Mouse (Mus musculus) hindbrain, embryonic 13.5 days (tissue): ENCODE measurements at regions not wholly inside any gene's neighbourhood (a gene's known extent, or its start where the extent isn't known, plus 50 kb on each side); places are given as distances from the start of the nearest gene placed in this dataset.

Experiments
- ATAC-seq: fragments of 200-750 bp; cut with Nextera tagmentation; 2 replicates; pipeline ENCODE4 v1.8.0; 2017; ENCODE audit warnings: moderate TSS enrichment; ENCODE audit not compliant: low FRiP score
- H3K27ac ChIP-seq: fragments of 300-500 bp; sonication (generic); 2 replicates; pipeline ENCODE4 v1.5.1; 2015; ENCODE audit warnings: inconsistent platforms, mild to moderate bottlenecking, moderate library complexity
- H3K27me3 ChIP-seq: fragments of 300-500 bp; sonication (generic); 2 replicates; pipeline ENCODE4 v1.6.1; 2015; ENCODE audit warnings: mild to moderate bottlenecking, inconsistent platforms
- H3K36me3 ChIP-seq: fragments of 300-500 bp; sonication (generic); 2 replicates; pipeline ENCODE4 v1.6.1; 2015; ENCODE audit warnings: mild to moderate bottlenecking, inconsistent platforms
- H3K4me1 ChIP-seq: fragments of 300-500 bp; sonication (generic); replicated peaks from 2 replicates; pipeline ENCODE4 v1.6.1; 2015; ENCODE audit warnings: inconsistent platforms
- H3K4me2 ChIP-seq: fragments of 300-500 bp; sonication (generic); 2 replicates; pipeline ENCODE4 v1.6.1; 2015; ENCODE audit warnings: inconsistent platforms, mild to moderate bottlenecking, moderate library complexity
- H3K4me3 ChIP-seq: fragments of 300-500 bp; sonication (generic); 2 replicates; pipeline ENCODE4 v1.5.1; 2015; ENCODE audit warnings: mild to moderate bottlenecking, inconsistent platforms
- H3K9ac ChIP-seq: fragments of 300-500 bp; sonication (generic); 2 replicates; pipeline ENCODE4 v1.6.1; 2015; ENCODE audit warnings: mild to moderate bottlenecking, inconsistent platforms
- H3K9me3 ChIP-seq: fragments of 300-500 bp; sonication (generic); 2 replicates; pipeline ENCODE4 v1.6.1; 2016; ENCODE audit warnings: inconsistent platforms
- WGBS: fragments of 180-500 bp; shearing (Covaris S2); methylation state at CpG from one replicate; pipeline ENCODE4 v1.1.7; 2015; 5-methylcytosine and 5-hydroxymethylcytosine counted together

DNA sequence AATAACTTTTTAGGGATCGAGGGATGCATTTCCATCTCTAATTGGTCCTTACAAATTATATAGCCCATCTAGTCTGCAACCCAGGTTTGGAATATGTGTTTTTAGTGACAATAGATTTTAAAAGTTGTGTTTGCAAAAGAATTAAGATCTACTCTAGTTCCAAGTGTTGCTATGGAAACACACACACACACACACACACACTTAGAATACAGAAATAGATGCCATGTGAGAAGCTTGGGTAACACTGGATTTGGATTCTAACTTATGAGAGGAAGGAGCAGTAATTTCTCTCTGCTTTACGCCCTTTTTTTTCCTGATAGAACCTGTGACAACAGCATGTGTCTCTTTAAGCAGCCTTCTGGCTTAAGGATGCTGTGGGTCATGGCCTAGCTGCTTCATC, 297.8 kb downstream of the Etaa1 start:
- H3K36me3 ChIP-seq = no peaks in the 10 kb centered on the region
- no peak overlapping the region for H3K27ac ChIP-seq
- no peak for ATAC-seq
- no peak overlapping the region for H3K4me3 ChIP-seq
- H3K27me3 ChIP-seq = no peaks in the 10 kb centered on the region
- 0 out of 2 replicates have a peak, but pooled peaks cover 4% of the 10 kb centered on the region for H3K4me1 ChIP-seq
- WGBS = 92% methylated on average over 2 of the region's 2 CpGs
- no peak overlapping the region for H3K9ac ChIP-seq
- no peaks in the 10 kb centered on the region for H3K9me3 ChIP-seq
- H3K4me2 ChIP-seq = no peak overlapping the region

DNA sequence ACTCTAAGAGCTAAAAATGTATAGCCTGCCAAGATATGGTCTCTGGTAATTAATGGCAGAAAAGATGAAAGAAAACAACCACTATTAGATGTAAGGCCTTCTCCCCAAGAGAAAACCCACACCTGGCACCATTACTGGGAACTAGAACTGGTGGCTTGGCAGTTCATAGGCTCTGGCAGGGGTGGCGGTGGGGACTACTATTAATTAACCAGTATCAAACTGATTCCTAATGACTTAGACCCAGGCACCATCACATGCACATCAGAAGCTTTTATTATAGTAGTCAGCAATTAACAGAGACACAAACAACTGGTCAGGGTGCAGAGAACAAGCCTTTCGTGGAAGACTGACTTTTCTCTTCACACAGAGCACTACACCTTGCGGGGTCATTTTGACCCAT, 296.0 kb downstream of the Etaa1 start:
- no peaks in the 10 kb centered on the region for H3K36me3 ChIP-seq
- H3K9me3 ChIP-seq = no peaks in the 10 kb centered on the region
- H3K4me2 ChIP-seq = no peak overlapping the region
- H3K4me1 ChIP-seq = 0 out of 2 replicates have a peak, but pooled peaks cover 4% of the 10 kb centered on the region
- no peak overlapping the region for H3K4me3 ChIP-seq
- ATAC-seq = no peak
- WGBS = 72% methylated on average over 3 of the region's 3 CpGs
- H3K27ac ChIP-seq = no peak overlapping the region
- H3K9ac ChIP-seq = no peak overlapping the region
- no peaks in the 10 kb centered on the region for H3K27me3 ChIP-seq

- no peaks in the 10 kb centered on the region for H3K27me3 ChIP-seq
- H3K9me3 ChIP-seq = no peaks in the 10 kb centered on the region
- H3K9ac ChIP-seq = no peak overlapping the region
- H3K4me3 ChIP-seq = no peak overlapping the region
- H3K4me1 ChIP-seq = 0 out of 2 replicates have a peak, but pooled peaks cover 4% of the 10 kb centered on the region
- H3K4me2 ChIP-seq = no peak overlapping the region
- 32% methylated on average over 3 of the region's 3 CpGs for WGBS
- H3K27ac ChIP-seq = no peak overlapping the region
- H3K36me3 ChIP-seq = no peaks in the 10 kb centered on the region
- peak; percentile 63; the same call in 1 of the 2 replicates for ATAC-seq
Measured at GRCm38 (mm10) chr11:17658289-17658688, 295.4 kb downstream of the Etaa1 start.

GRCm38 (mm10) chr11:17658717-17659116, 295.0 kb downstream of the Etaa1 start:
- Histone ChIP-seq H3K27me3 (no peaks in the 10 kb centered on the region), H3K4me3 (no peak overlapping the region), H3K9me3 (no peaks in the 10 kb centered on the region), H3K4me1 (0 out of 2 replicates have a peak, but pooled peaks cover 4% of the 10 kb centered on the region), H3K36me3 (no peaks in the 10 kb centered on the region), H3K4me2 (no peak overlapping the region), H3K27ac (no peak overlapping the region), H3K9ac (no peak overlapping the region)
- 85% methylated on average over 4 of the region's 4 CpGs for WGBS
- ATAC-seq = no peak

DNA sequence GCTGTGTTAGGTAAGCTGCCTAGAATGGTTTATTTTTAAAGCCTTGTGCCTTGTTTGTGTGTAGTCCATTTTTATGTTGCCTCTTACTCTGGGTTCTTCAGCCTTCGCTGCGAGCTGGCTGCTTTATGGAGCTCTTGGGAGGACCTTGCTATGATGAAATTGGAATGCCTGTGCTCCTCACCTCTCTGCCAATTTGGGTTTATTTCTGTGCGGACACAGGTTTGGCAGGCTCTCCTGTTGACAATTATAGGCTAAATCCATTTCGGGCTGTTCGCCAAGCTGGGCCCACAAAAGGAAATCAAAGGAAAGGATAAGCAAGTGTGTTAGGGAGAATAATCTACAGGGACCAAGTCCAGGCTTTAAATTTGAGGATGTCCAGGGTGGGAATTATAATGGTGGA, 289.8 kb downstream of the Etaa1 start:
- Histone ChIP-seq H3K9ac (no peak overlapping the region), H3K4me2 (no peak overlapping the region), H3K4me3 (no peak overlapping the region), H3K27ac (no peak overlapping the region), H3K4me1 (no peaks in the 10 kb centered on the region; the same call in 1 of the 2 replicates), H3K27me3 (no peaks in the 10 kb centered on the region), H3K36me3 (no peaks in the 10 kb centered on the region), H3K9me3 (no peaks in the 10 kb centered on the region)
- WGBS = 82% methylated on average over 5 of the region's 5 CpGs
- no peak for ATAC-seq

DNA sequence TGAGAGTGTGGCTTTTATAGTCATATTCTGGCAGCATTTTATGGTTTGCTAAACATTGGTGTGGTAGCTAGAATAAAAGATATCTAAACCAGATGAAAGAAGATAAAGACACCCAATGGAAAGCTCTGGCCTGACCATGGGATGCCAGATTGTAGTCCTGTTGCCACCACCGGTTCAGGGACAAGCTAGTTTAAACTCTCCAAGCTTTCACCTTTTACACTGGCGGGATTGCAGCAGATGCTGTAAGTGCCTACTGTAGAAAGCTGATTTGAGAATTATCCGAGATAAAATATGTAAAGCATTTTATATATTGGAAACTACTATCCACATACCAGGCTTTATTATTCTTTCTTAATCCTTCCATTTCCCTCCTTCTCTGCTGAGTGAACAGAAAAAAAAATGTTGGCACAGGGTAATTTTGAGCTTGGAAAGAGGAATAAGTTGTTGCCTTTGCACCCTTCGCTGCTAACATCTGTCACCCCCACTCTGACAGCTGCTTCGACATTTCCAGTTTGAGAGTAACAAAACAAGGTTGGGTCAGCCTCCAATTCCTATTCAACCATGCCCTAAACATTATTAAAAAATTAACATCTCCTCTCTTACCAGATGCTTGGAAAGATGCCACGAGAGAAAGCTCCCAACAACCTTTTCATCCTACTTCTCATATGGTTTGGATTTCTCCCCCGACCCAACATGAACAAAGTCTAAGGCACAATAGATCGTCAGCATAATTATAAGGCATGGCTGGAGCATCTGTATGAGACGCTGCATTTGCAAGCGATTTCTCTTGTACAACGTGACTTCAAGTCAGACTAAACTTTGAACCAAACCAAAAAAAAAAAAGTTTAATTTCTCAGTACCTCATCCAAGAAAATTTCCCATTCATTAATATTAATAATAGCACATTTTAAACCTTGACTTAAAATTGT, 287.8 kb downstream of the Etaa1 start:
- no peaks in the 10 kb centered on the region for H3K9me3 ChIP-seq
- H3K4me3 ChIP-seq = no peak overlapping the region
- H3K9ac ChIP-seq = no peak overlapping the region
- H3K36me3 ChIP-seq = no peaks in the 10 kb centered on the region
- 79% methylated on average over 11 of the region's 11 CpGs for WGBS
- H3K27ac ChIP-seq = no peak overlapping the region
- no peak overlapping the region for H3K4me2 ChIP-seq
- no peaks in the 10 kb centered on the region for H3K27me3 ChIP-seq
- H3K4me1 ChIP-seq = no peaks in the 10 kb centered on the region; the same call in 1 of the 2 replicates
- ATAC-seq = no peak

DNA sequence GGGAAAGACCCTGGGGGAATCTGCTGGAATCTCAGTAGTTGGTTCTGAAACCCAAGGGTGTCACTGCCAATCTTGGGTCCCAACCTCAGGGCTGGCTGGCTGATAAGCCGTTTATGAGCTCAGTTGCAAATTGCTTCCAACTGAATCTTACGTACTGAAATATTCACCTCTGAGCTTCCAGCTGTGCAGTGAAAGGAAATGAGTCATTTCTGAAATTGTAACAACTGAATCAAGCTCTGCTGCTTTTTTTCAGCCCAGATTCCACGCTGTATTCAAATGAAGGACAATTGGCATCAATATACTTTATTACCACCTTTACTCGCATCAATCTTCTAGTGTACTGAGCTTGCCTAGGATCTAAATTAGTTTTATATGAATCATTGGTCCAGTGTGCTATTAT, 272.7 kb downstream of the Etaa1 start:
- Histone ChIP-seq H3K9ac (no peak overlapping the region), H3K36me3 (no peaks in the 10 kb centered on the region), H3K27me3 (no peaks in the 10 kb centered on the region), H3K27ac (no peak overlapping the region), H3K4me3 (no peak overlapping the region), H3K4me1 (no peaks in the 10 kb centered on the region), H3K9me3 (peaks cover 5% of the 10 kb centered on the region; the same call in 1 of the 2 replicates), H3K4me2 (no peak overlapping the region)
- WGBS = 67% methylated on average over 4 of the region's 4 CpGs
- no peak for ATAC-seq

- Histone ChIP-seq H3K4me1 (peaks cover 7% of the 10 kb centered on the region), H3K4me3 (no peak overlapping the region), H3K4me2 (no peak overlapping the region), H3K9ac (no peak overlapping the region), H3K36me3 (no peaks in the 10 kb centered on the region), H3K9me3 (peaks cover 5% of the 10 kb centered on the region; the same call in 1 of the 2 replicates), H3K27me3 (no peaks in the 10 kb centered on the region), H3K27ac (no peak overlapping the region)
- ATAC-seq = peak; percentile 74
- WGBS = 53% methylated on average over 4 of the region's 4 CpGs
Measured at GRCm38 (mm10) chr11:17685711-17686113, 268.0 kb downstream of the Etaa1 start.

GRCm38 (mm10) chr11:17686806-17687205, 266.9 kb downstream of the Etaa1 start:
- no peak overlapping the region for H3K9ac ChIP-seq
- H3K4me2 ChIP-seq = no peak overlapping the region
- H3K4me1 ChIP-seq = peaks cover 7% of the 10 kb centered on the region
- H3K27me3 ChIP-seq = no peaks in the 10 kb centered on the region
- H3K9me3 ChIP-seq = peaks cover 5% of the 10 kb centered on the region; the same call in 1 of the 2 replicates
- H3K36me3 ChIP-seq = no peaks in the 10 kb centered on the region
- WGBS = 73% methylated on average over 2 of the region's 2 CpGs
- H3K4me3 ChIP-seq = no peak overlapping the region
- ATAC-seq = no peak
- 0 out of 2 replicates have a peak overlapping the region, but pooled peaks have one; percentile 30 for H3K27ac ChIP-seq

GRCm38 (mm10) chr11:17694145-17694544, 259.5 kb downstream of the Etaa1 start:
- ATAC-seq = no peak
- Histone ChIP-seq H3K4me3 (no peak overlapping the region), H3K27me3 (no peaks in the 10 kb centered on the region), H3K4me1 (no peaks in the 10 kb centered on the region), H3K9ac (no peak overlapping the region), H3K27ac (no peak overlapping the region), H3K4me2 (no peak overlapping the region), H3K9me3 (no peaks in the 10 kb centered on the region), H3K36me3 (no peaks in the 10 kb centered on the region)
- WGBS = 21% methylated on average over 2 of the region's 2 CpGs

DNA sequence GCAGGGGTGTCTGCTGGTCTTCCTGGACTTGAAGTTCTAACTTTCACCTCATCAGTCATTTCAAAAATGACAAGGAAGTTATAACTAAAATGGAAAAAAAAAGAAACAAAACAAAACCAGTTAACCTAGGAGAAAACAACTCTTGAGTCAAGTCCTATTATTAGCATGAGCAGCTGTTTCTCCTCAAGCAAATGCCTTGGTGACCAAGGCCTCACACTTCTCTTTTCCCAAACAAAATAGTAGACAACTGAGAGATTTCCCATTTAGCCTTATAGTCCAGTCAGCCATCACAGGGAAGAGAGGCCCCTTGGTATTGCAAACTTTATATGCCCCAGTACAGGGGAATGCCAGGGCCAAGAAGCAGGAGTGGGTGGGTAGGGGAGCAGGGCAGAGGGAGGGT, 244.9 kb downstream of the Etaa1 start:
- Histone ChIP-seq H3K4me2 (no peak overlapping the region), H3K27ac (no peak overlapping the region), H3K36me3 (no peaks in the 10 kb centered on the region), H3K27me3 (no peaks in the 10 kb centered on the region), H3K9me3 (no peaks in the 10 kb centered on the region), H3K9ac (no peak overlapping the region), H3K4me1 (no peaks in the 10 kb centered on the region), H3K4me3 (no peak overlapping the region)
- ATAC-seq = no peak

GRCm38 (mm10) chr11:17722051-17722450, 231.6 kb downstream of the Etaa1 start:
- ATAC-seq = no peak
- WGBS = 82% methylated on average over 1 of the region's 1 CpGs
- Histone ChIP-seq H3K27me3 (no peaks in the 10 kb centered on the region), H3K4me2 (no peak overlapping the region), H3K27ac (no peak overlapping the region), H3K9ac (no peak overlapping the region), H3K4me1 (no peaks in the 10 kb centered on the region), H3K4me3 (no peak overlapping the region), H3K36me3 (no peaks in the 10 kb centered on the region), H3K9me3 (no peaks in the 10 kb centered on the region)
